Mouse (Mus musculus) embryonic facial prominence, embryonic 15.5 days (tissue): ENCODE measurements around the gene Ica1l. TPM values are rescaled to one million over a fixed set of nuclear protein-coding genes. Genes with fewer than 3 reads are reported as not detected.

Experiments used
- ATAC-seq: fragments of 200-750 bp; cut with Nextera tagmentation; 2 replicates; pipeline ENCODE4 v1.8.0; 2017; ENCODE audit warnings: low read depth, moderate TSS enrichment; ENCODE audit not compliant: insufficient number of reproducible peaks, low FRiP score, low TSS enrichment
- H3K27ac ChIP-seq: fragments of 300-500 bp; sonication (generic); replicated peaks from 2 replicates; pipeline ENCODE4 v1.5.1; 2015; ENCODE audit warnings: mild to moderate bottlenecking, inconsistent platforms
- H3K27me3 ChIP-seq: fragments of 300-500 bp; sonication (generic); 2 replicates; pipeline ENCODE4 v1.6.1; 2015; ENCODE audit warnings: inconsistent platforms
- H3K36me3 ChIP-seq: fragments of 300-500 bp; sonication (generic); 2 replicates; pipeline ENCODE4 v1.6.1; 2015; ENCODE audit warnings: mild to moderate bottlenecking, inconsistent platforms
- H3K4me1 ChIP-seq: fragments of 300-500 bp; sonication (generic); 2 replicates; pipeline ENCODE4 v1.6.1; 2015; ENCODE audit warnings: inconsistent platforms
- H3K4me2 ChIP-seq: fragments of 300-500 bp; sonication (generic); replicated peaks from 2 replicates; pipeline ENCODE4 v1.6.1; 2015; ENCODE audit warnings: mild to moderate bottlenecking, inconsistent platforms
- H3K4me3 ChIP-seq: fragments of 300-500 bp; sonication (generic); replicated peaks from 2 replicates; pipeline ENCODE4 v1.5.1; 2015; ENCODE audit warnings: mild to moderate bottlenecking, inconsistent platforms
- H3K9ac ChIP-seq: fragments of 300-500 bp; sonication (generic); 2 replicates; pipeline ENCODE4 v1.6.1; 2015; ENCODE audit warnings: inconsistent platforms
- H3K9me3 ChIP-seq: fragments of 300-500 bp; sonication (generic); replicated peaks from 2 replicates; pipeline ENCODE4 v1.6.1; 2016; ENCODE audit warnings: inconsistent platforms
- WGBS: fragments of 180-500 bp; shearing (Covaris S2); methylation state at CpG from one replicate; pipeline ENCODE4 v1.1.7; 2015; 5-methylcytosine and 5-hydroxymethylcytosine counted together
- polyA plus RNA-seq: library from polyadenylated mRNA; unstranded; fragments of >200 nt; fragmentation: Nextera tagmentation; extraction: Ambion mirVana; gene quantifications from 2 replicates; pipeline ENCODE4 v1.2.1, GENCODE M21; 2015

Ica1l gene
- polyA plus RNA-seq, 1 experiment from 2014 or later: 1.5 TPM

DNA sequence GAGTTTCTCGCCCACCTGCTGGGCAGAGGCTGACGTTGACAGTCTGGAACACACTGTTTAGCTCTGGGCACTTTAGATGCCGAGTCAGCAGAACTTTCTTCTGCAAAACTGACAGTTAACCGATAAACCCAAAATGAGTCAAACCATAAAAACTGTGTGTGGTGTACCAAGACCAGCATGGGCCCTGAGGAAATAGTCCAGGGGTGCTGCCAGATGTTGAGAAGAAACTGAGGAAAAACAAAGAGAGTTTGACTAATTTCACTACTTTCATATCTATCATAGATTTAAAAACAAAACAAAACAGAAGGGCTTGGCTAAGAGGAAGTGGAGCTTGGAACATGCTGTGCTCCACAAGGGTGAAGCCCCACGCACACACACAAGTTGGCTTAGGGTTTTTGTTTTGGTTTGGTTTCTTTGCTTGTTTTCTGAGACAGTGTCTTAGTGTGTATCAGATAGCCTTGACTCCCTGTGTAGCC is 26.8 kb downstream of the Ica1l start:
- H3K9ac ChIP-seq: no peak overlapping the region
- 58% methylated on average over 5 of the region's 5 CpGs for WGBS
- no peak overlapping the region for H3K27ac ChIP-seq
- no peaks in the 10 kb centered on the region for H3K27me3 ChIP-seq
- no peak for ATAC-seq
- no peaks in the 10 kb centered on the region for H3K9me3 ChIP-seq
- no peak overlapping the region for H3K4me2 ChIP-seq
- H3K4me3 ChIP-seq: no peak overlapping the region
- H3K36me3 ChIP-seq: no peaks in the 10 kb centered on the region
- H3K4me1 ChIP-seq: no peaks in the 10 kb centered on the region

DNA sequence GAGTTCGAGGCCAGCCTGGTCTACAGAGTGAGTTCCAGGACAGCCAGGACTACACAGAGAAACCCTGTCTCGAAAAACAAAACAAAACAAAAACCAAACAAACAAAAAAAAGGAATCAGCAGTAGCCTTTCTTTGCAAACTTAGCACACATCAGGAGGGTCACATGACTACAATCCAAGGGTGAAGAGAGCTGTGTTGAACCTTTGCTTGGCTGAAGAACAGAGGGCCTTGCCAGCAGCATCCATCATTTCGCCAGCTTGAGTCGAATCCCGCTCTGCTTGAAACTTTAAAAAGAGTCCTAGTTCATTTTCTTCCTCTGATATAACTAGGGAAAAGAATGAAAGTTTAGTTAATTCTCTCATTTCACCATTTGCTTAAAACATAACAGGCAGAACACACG is 27.5 kb downstream of the Ica1l start:
- Histone ChIP-seq H3K9me3 (no peaks in the 10 kb centered on the region), H3K4me2 (no peak overlapping the region), H3K9ac (no peak overlapping the region), H3K4me1 (no peaks in the 10 kb centered on the region), H3K27ac (no peak overlapping the region), H3K36me3 (no peaks in the 10 kb centered on the region), H3K4me3 (no peak overlapping the region), H3K27me3 (no peaks in the 10 kb centered on the region)
- ATAC-seq: no peak
- WGBS: 84% methylated on average over 6 of the region's 6 CpGs

DNA sequence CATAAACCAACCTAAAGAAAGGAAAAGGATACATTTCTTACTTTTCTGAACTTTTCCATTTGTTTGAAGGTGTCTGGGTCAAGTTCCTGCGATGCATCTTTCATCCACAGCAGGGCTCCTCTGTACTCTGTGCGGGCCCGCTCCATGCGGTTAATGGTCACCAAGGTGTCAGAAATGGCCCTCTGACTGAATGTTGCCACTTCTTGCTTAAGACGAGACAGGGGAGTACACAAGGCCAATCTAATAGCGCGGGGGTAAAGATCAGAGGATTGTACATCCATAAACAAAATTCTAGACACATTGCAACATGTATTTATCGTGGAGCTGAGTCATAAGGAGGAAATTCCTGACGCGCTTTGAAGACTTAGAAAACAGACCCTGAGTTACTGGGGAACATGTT is 29.2 kb downstream of the Ica1l start:
- 83% methylated on average over 10 of the region's 10 CpGs for WGBS
- Histone ChIP-seq H3K4me3 (no peak overlapping the region), H3K4me2 (no peak overlapping the region), H3K27me3 (no peaks in the 10 kb centered on the region), H3K36me3 (no peaks in the 10 kb centered on the region), H3K27ac (no peak overlapping the region), H3K9me3 (no peaks in the 10 kb centered on the region), H3K4me1 (no peaks in the 10 kb centered on the region), H3K9ac (no peak overlapping the region)
- ATAC-seq: no peak

DNA sequence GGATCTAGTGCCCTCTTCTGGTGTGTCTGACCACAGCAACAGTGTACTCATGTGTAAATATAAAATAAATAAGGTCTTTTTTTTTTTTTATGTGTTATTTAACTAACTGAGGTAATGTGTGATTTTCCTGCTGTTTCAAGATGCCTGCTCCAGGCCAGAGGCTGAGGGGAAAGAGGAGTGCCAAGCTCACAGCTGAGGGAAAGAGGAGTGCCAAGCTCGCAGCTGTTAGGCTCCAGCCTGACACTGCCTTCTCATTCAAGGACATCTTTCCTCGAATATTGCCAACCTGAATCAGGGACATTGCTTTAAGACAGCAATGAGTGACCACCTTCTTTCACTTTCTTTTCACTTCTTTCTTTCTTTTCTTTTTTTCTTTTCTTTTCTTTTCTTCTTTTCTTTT is 34.2 kb downstream of the Ica1l start:
- WGBS: 76% methylated on average over 2 of the region's 2 CpGs
- no peak for ATAC-seq
- Histone ChIP-seq H3K27me3 (no peaks in the 10 kb centered on the region), H3K4me2 (no peak overlapping the region), H3K36me3 (no peaks in the 10 kb centered on the region), H3K27ac (no peak overlapping the region), H3K4me1 (no peaks in the 10 kb centered on the region), H3K4me3 (no peak overlapping the region), H3K9ac (no peak overlapping the region), H3K9me3 (no peaks in the 10 kb centered on the region)

DNA sequence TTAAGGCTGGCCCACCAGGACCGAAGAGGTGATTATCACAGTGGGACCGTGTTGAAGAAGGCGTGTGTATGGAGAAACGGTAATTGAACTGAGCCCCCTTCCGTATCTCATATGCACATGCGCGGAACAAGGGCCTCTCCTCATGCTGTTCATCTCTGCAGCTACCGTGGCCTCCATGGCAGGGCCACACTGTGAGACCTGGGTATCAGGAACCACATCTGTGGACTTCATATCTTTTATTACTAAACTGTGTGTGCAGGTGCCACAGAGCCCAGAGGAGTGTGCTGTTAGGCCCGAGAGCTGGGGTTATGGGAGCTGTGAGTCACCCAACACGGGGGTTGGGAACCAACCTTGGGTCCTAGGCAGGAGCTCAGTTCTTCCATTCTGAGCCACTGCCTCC is 35.6 kb downstream of the Ica1l start:
- H3K36me3 ChIP-seq: no peaks in the 10 kb centered on the region
- H3K9me3 ChIP-seq: no peaks in the 10 kb centered on the region
- no peak for ATAC-seq
- no peak overlapping the region for H3K4me2 ChIP-seq
- H3K4me1 ChIP-seq: no peaks in the 10 kb centered on the region
- H3K27me3 ChIP-seq: no peaks in the 10 kb centered on the region
- H3K9ac ChIP-seq: no peak overlapping the region
- 88% methylated on average over 10 of the region's 10 CpGs for WGBS
- no peak overlapping the region for H3K27ac ChIP-seq
- no peak overlapping the region for H3K4me3 ChIP-seq

DNA sequence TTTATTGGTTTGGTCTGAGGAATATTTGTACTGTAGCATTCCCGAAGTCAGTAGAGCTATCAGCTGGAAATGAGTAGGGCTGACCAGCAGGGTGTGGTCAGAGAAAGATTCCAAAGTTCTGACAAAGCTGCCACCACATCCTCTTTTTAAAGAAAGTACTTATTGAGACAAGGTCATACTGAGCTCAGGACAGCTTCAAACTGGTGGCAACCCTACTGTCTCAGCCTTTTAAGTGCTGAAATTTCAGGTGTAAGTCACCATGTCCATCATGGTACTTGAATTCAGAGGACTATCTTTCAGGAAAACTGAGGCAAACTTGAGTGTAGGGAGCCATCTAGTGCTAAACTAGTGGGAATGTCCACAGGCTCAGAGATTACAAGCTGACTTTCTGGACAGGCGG is 42.7 kb downstream of the Ica1l start:
- 51% methylated on average over 2 of the region's 2 CpGs for WGBS
- ATAC-seq: no peak
- no peak overlapping the region for H3K27ac ChIP-seq

GRCm38 (mm10) chr1:59997352-59997751 is 45.6 kb downstream of the Ica1l start:
- ATAC-seq: no peak
- Histone ChIP-seq H3K4me3 (no peak overlapping the region), H3K4me2 (no peak overlapping the region), H3K4me1 (no peaks in the 10 kb centered on the region), H3K27me3 (no peaks in the 10 kb centered on the region), H3K27ac (no peak overlapping the region), H3K9ac (no peak overlapping the region), H3K36me3 (no peaks in the 10 kb centered on the region), H3K9me3 (no peaks in the 10 kb centered on the region)
- 73% methylated on average over 5 of the region's 5 CpGs for WGBS

More for the DNA sequence above, 42.7 kb downstream of the Ica1l start:
- Histone ChIP-seq H3K9ac (no peak overlapping the region), H3K9me3 (no peaks in the 10 kb centered on the region), H3K4me1 (no peaks in the 10 kb centered on the region), H3K27me3 (no peaks in the 10 kb centered on the region), H3K4me3 (no peak overlapping the region), H3K36me3 (no peaks in the 10 kb centered on the region), H3K4me2 (no peak overlapping the region)

DNA sequence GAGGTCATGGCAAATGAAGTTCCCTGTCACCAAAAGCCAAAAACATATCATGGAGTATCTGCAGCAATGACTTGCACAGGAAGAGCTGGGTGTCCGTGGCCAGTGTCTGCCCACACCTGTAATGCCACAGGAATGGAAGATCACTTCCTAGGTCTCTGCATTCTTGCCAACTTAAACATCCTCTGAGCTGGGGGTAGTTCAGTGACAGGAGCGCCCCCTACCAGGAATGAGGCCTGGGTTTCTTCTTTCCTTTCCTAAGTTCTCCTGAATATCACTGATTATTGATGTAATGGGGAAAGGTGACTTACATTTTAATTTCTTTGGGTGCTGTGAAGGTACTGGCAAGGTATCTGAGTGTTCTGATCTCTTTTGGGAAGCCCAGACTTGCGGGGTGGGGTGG is 47.3 kb downstream of the Ica1l start:
- H3K4me2 ChIP-seq: no peak overlapping the region
- H3K4me1 ChIP-seq: no peaks in the 10 kb centered on the region
- ATAC-seq: no peak
- no peaks in the 10 kb centered on the region for H3K9me3 ChIP-seq
- no peak overlapping the region for H3K4me3 ChIP-seq
- 46% methylated on average over 3 of the region's 3 CpGs for WGBS
- no peak overlapping the region for H3K27ac ChIP-seq
- no peaks in the 10 kb centered on the region for H3K36me3 ChIP-seq
- H3K27me3 ChIP-seq: no peaks in the 10 kb centered on the region
- no peak overlapping the region for H3K9ac ChIP-seq

DNA sequence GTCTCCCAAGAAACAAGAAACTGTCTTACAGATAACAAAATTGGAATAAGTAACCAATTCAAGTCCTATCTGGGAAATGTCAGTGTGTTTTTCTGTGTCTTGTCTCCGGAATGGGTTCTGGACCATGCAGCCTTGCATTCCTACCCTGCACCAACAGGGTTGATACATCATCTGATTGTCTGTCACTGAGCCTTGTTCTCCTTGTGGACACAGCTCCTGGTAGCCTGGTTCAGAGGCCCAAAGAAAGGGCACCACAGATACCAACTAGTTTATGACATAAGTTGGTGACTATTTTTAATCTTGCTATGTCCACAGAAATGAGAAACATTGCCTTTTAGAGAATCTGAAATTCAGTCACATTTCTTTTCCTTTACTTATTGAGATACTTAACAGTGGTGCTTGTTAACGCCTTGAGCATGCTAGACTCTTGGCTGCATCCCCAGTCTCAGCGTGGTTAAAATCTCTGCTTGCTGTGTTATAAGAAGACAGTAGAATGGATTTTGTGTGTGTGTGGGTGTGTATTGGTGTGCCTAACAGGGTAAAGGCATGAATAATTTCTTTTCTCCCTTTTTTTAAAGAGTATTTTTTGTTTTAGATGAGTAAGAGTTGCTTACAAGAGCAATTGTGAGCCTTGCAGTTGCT is 55.5 kb downstream of the Ica1l start:
- H3K27me3 ChIP-seq: no peaks in the 10 kb centered on the region
- no peaks in the 10 kb centered on the region for H3K9me3 ChIP-seq
- no peak overlapping the region for H3K9ac ChIP-seq
- no peak overlapping the region for H3K4me3 ChIP-seq
- peaks cover 12% of the 10 kb centered on the region for H3K36me3 ChIP-seq
- H3K27ac ChIP-seq: no peak overlapping the region
- H3K4me2 ChIP-seq: no peak overlapping the region
- H3K4me1 ChIP-seq: no peaks in the 10 kb centered on the region
- no peak for ATAC-seq
- WGBS: 89% methylated on average over 3 of the region's 3 CpGs

DNA sequence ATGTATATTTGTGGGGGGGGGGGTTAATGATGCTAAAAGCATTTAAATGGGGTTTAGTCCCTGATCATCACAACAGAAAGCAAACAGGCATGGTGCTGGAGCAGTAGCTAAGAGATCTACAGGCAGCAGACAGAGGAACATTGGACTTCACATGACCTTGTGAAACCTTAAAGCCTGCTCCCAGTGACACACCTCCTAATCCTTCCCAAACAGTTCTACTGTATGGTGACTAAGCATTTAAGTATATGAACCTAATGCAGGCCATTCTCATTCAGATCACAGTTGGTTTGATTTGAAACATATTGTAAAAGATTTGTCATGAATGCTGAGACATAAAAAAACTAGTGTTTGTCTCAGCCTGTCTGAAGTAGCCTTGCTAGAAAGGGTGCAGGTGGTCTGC is 56.4 kb downstream of the Ica1l start:
- Histone ChIP-seq H3K9me3 (no peaks in the 10 kb centered on the region), H3K4me3 (no peak overlapping the region), H3K27me3 (no peaks in the 10 kb centered on the region), H3K36me3 (peaks cover 20% of the 10 kb centered on the region), H3K27ac (no peak overlapping the region), H3K4me2 (no peak overlapping the region), H3K4me1 (no peaks in the 10 kb centered on the region), H3K9ac (no peak overlapping the region)
- ATAC-seq: no peak

GRCm38 (mm10) chr1:59967291-59967690 is 75.7 kb downstream of the Ica1l start:
- no peak overlapping the region for H3K27ac ChIP-seq
- peaks cover 11% of the 10 kb centered on the region; the same call in 1 of the 2 replicates for H3K36me3 ChIP-seq
- H3K9me3 ChIP-seq: no peaks in the 10 kb centered on the region
- no peaks in the 10 kb centered on the region for H3K4me1 ChIP-seq
- ATAC-seq: no peak
- no peaks in the 10 kb centered on the region for H3K27me3 ChIP-seq
- WGBS: 83% methylated on average over 4 of the region's 4 CpGs
- no peak overlapping the region for H3K9ac ChIP-seq
- H3K4me2 ChIP-seq: no peak overlapping the region
- H3K4me3 ChIP-seq: no peak overlapping the region

DNA sequence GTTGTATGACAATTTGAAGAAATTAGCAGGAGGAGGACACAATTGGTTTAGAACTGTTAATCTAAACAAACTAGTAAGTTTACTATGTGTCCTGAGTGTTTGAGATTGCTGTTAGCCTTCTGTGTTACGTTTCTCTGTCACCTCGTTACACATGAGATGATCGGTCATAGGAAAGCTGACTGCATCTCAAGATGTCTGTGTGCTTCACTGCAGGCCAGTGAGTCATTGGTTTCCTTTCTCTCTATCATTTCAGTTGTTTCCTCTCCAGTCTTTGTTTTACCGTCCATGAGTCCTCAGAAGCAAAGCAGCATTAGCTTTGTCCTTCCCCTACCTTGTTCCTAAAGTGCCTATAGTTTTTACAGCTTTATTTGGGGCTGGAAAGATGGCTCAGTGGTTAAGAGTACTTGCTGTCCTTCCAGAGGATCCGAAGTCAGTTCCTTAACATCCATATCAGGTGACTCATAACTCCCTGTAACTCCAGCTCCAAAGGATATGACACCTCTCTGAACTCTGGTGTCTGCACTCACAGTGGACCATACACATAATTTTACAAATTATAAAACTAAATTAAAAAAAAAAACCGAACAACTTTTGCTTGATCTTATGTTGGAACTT is 76.7 kb downstream of the Ica1l start:
- Histone ChIP-seq H3K9me3 (no peaks in the 10 kb centered on the region), H3K4me1 (no peaks in the 10 kb centered on the region), H3K27ac (no peak overlapping the region), H3K4me2 (no peak overlapping the region), H3K36me3 (peaks cover 11% of the 10 kb centered on the region; the same call in 1 of the 2 replicates), H3K27me3 (no peaks in the 10 kb centered on the region), H3K4me3 (no peak overlapping the region), H3K9ac (no peak overlapping the region)
- 84% methylated on average over 6 of the region's 6 CpGs for WGBS
- no peak for ATAC-seq
